Mouse (Mus musculus) induced T-regulatory cell, adult 2 months (primary cell): ENCODE results near the gene Ube2o.
A peak's percentile ranks its signal among the peaks of the same experiment; 100 is the strongest.

Experiments
- DNase-seq: peaks from one replicate; pipeline ENCODE4 v3.0.0-alpha.2; 2012; ENCODE audit warnings: low read depth

Ube2o gene

GRCm38 (mm10) chr11:116580711-116581375 is 404 bp downstream of the Ube2o start:
- DNase-seq = peak; percentile 82

- DNase-seq = peak; percentile 44
Measured at GRCm38 (mm10) chr11:116580031-116580652, 1.1 kb downstream of the Ube2o start.

- no peak for DNase-seq
Measured at GRCm38 (mm10) chr11:116579280-116579679, 2.0 kb downstream of the Ube2o start.

GRCm38 (mm10) chr11:116575396-116575795 is 5.9 kb downstream of the Ube2o start:
- no peak for DNase-seq

GRCm38 (mm10) chr11:116574982-116575381 is 6.3 kb downstream of the Ube2o start:
- DNase-seq = no peak

- no peak for DNase-seq
Measured at GRCm38 (mm10) chr11:116574486-116574885, 6.8 kb downstream of the Ube2o start.

- DNase-seq = no peak
Measured at GRCm38 (mm10) chr11:116572756-116573543, 8.3 kb downstream of the Ube2o start.

- no peak for DNase-seq
Measured at GRCm38 (mm10) chr11:116571767-116572679, 9.2 kb downstream of the Ube2o start.

GRCm38 (mm10) chr11:116570821-116571220 is 10.4 kb downstream of the Ube2o start:
- DNase-seq = no peak

GRCm38 (mm10) chr11:116567531-116567930 is 13.7 kb downstream of the Ube2o start:
- DNase-seq = no peak

- DNase-seq = no peak
Measured at GRCm38 (mm10) chr11:116565283-116566041, 15.8 kb downstream of the Ube2o start.

- DNase-seq = no peak
Measured at GRCm38 (mm10) chr11:116556308-116556707, 24.9 kb downstream of the Ube2o start.

- no peak for DNase-seq
Measured at GRCm38 (mm10) chr11:116555572-116555971, 25.7 kb downstream of the Ube2o start.

- peak; percentile 78 for DNase-seq
Measured at GRCm38 (mm10) chr11:116554171-116554878, 26.9 kb downstream of the Ube2o start.

- DNase-seq = no peak
Measured at GRCm38 (mm10) chr11:116552194-116552593, 29.1 kb downstream of the Ube2o start.

- DNase-seq = no peak
Measured at GRCm38 (mm10) chr11:116550748-116551147, 30.5 kb downstream of the Ube2o start.

GRCm38 (mm10) chr11:116549273-116550038 is 31.8 kb downstream of the Ube2o start:
- no peak for DNase-seq

- DNase-seq = no peak
Measured at GRCm38 (mm10) chr11:116548780-116549179, 32.5 kb downstream of the Ube2o start.

- DNase-seq = no peak
Measured at GRCm38 (mm10) chr11:116547296-116548060, 33.8 kb downstream of the Ube2o start.
